Mouse (Mus musculus) liver, postnatal 0 days (tissue): ENCODE results near the gene Inca1. TPM values are rescaled to one million over a fixed set of nuclear protein-coding genes. Genes with fewer than 3 reads are reported as not detected.

Experiments
- ATAC-seq: fragments of 200-750 bp; cut with Nextera tagmentation; 2 replicates; pipeline ENCODE4 v1.8.0; 2017; ENCODE audit warnings: mild to moderate bottlenecking, moderate library complexity
- DNase-seq: peaks from one replicate; pipeline ENCODE4 v3.0.0-alpha.2; 2016
- H3K27ac ChIP-seq: fragments of 300-500 bp; sonication (generic); 2 replicates; pipeline ENCODE4 v1.5.1; 2014; ENCODE audit warnings: antibody characterized with exemption, moderate library complexity, mild to moderate bottlenecking, low read depth
- H3K27me3 ChIP-seq: fragments of 300-500 bp; sonication (generic); 2 replicates; pipeline ENCODE4 v1.6.1; 2014; ENCODE audit warnings: low read length, control low read depth, mixed read lengths; ENCODE audit not compliant: insufficient read depth
- H3K36me3 ChIP-seq: fragments of 300-500 bp; sonication (generic); replicated peaks from 2 replicates; pipeline ENCODE4 v1.6.1; 2014; ENCODE audit warnings: mild to moderate bottlenecking, control low read depth, low read length, moderate library complexity, mixed read lengths; ENCODE audit not compliant: insufficient read depth
- H3K4me1 ChIP-seq: fragments of 300-500 bp; sonication (generic); 2 replicates; pipeline ENCODE4 v1.6.1; 2014; ENCODE audit warnings: antibody characterized with exemption, mild to moderate bottlenecking, control low read depth; ENCODE audit not compliant: insufficient read depth
- H3K4me2 ChIP-seq: fragments of 300-500 bp; sonication (generic); 2 replicates; pipeline ENCODE4 v1.6.1; 2014; ENCODE audit warnings: low read depth, mild to moderate bottlenecking, low read length, moderate library complexity, mixed read lengths
- H3K4me3 ChIP-seq: fragments of 300-500 bp; sonication (generic); 2 replicates; pipeline ENCODE4 v1.5.1; 2014; ENCODE audit warnings: low read depth, low read length
- H3K9ac ChIP-seq: fragments of 300-500 bp; sonication (generic); replicated peaks from 2 replicates; pipeline ENCODE4 v1.6.1; 2014; ENCODE audit warnings: mild to moderate bottlenecking, moderate library complexity
- H3K9me3 ChIP-seq: fragments of 300-500 bp; sonication (generic); 2 replicates; pipeline ENCODE4 v1.6.1; 2016; ENCODE audit warnings: mild to moderate bottlenecking, control low read depth, low read length, mixed read lengths
- CTCF ChIP-seq: sonication (generic); IDR thresholded peaks from 2 replicates; pipeline ENCODE4 v1.5.1; 2016; ENCODE audit warnings: antibody characterized with exemption, low read depth
- EP300 ChIP-seq: IDR thresholded peaks from 2 replicates; pipeline ENCODE4 v1.6.1; 2016; ENCODE audit warnings: antibody characterized with exemption, low read depth, mild to moderate bottlenecking
- WGBS: fragments of 180-500 bp; shearing (Covaris S2); extraction: QIAGEN DNeasy Blood & Tissue Kit; methylation state at CpG from one replicate; pipeline ENCODE4 v1.1.7; 2014; ENCODE audit not compliant: insufficient replicate concordance; 5-methylcytosine and 5-hydroxymethylcytosine counted together
- polyA plus RNA-seq: library from polyadenylated mRNA; unstranded; fragments of >200 nt; fragmentation: Nextera tagmentation; extraction: Ambion mirVana; gene quantifications from 2 replicates; pipeline ENCODE4 v1.2.1, GENCODE M21; 2015

The Inca1 gene
- polyA plus RNA-seq, 1 experiment from 2014 or later, result 8.3 TPM

DNA sequence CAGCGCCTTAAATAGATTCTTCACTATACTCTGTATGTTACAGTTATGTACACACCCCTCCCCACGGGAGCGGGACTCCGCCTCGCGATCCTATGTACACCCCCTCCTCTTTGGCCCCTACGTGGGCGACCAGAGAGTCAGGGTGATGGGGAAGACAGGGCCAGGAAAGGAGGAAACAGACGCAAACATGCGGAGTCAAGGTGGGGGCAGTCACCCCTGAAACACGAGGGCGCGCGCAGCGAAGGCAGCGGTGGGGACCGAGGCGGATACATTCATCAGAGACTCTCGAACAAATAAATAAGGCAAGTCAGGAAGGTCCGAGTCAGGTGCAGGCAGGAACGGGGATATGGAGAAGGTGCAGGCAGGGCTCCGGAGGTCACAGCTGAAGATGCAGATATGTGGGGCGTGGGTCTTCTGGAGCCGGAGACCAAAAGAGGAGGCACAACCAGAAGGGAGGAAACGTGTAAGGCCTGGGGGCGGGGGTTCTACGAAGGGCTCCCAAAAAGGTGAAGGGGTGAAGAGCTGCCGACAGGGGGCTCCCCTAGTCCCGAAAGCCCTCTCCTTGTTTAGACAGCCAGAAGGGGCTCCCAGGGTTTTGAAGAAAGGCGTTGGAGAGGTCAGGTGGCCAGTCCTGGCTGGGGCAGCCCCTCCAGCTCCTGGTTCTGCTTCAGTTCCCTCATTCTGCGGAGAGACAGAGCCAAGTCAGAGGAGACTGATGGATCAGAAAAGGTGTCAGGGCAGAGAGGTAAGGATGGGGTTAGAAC lies 30.2 kb downstream of the Inca1 start:
- no peaks in the 10 kb centered on the region for H3K9me3 ChIP-seq
- DNase-seq, result peak; percentile 83
- 1% methylated on average over 31 of the region's 31 CpGs for WGBS
- peak overlapping the region; percentile 69 for H3K4me3 ChIP-seq
- H3K4me1 ChIP-seq, result peaks cover 24% of the 10 kb centered on the region
- no peak for ATAC-seq
- TF ChIP-seq CTCF (peak; percentile 64), EP300 (no peak)
- peak overlapping the region; percentile 98 for H3K4me2 ChIP-seq
- H3K27ac ChIP-seq, result peak overlapping the region; percentile 96
- peak overlapping the region; percentile 73 for H3K9ac ChIP-seq
- no peaks in the 10 kb centered on the region for H3K27me3 ChIP-seq
- H3K36me3 ChIP-seq, result peaks cover 20% of the 10 kb centered on the region

GRCm38 (mm10) chr11:70668771-70669505 lies 31.0 kb downstream of the Inca1 start, which contains the start of gene Spag7:
Spag7 (minus strand) TSS chr11:70669416.
- no peaks in the 10 kb centered on the region for H3K9me3 ChIP-seq
- TF ChIP-seq EP300, result peak; percentile 39; the same call in 1 of the 2 replicates
- TF ChIP-seq CTCF, result no peak
- H3K4me3 ChIP-seq, result peak within 1 kb of the TSS; percentile 69
- peak; percentile 93 for DNase-seq
- peaks cover 27% of the 10 kb centered on the region for H3K36me3 ChIP-seq
- peaks cover 24% of the 10 kb centered on the region for H3K4me1 ChIP-seq
- WGBS, result 1% methylated on average over 44 of the region's 44 CpGs
- H3K27me3 ChIP-seq, result no peaks in the 10 kb centered on the region
- peak within 1 kb of the TSS; percentile 98 for H3K4me2 ChIP-seq
- ATAC-seq, result peak; percentile 92
- peak within 1 kb of the TSS; percentile 73 for H3K9ac ChIP-seq
- peak within 1 kb of the TSS; percentile 96 for H3K27ac ChIP-seq

DNA sequence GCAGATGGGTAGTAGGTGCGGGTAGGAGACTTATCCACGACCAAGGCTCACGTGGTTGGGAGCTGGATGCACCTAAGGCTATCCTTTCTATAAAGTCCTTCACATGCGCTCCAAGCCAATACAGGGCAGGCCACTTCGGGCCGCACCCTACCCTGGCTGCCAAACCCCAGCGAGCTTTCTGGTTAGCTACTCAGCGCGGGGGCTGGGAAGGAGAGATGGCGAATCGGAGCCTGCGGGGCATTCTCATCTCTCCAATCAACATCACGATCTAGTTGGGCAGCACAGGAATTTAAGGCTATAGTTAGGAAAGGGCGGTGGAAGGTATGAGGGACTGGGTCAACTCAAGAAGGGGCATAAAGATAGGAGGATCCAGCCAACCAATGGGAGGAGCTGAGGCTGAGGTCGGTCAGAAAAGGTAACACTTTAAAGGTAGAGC lies 31.6 kb downstream of the Inca1 start:
- Histone ChIP-seq H3K27me3 (no peaks in the 10 kb centered on the region), H3K27ac (peak overlapping the region; percentile 82), H3K4me3 (peak overlapping the region; percentile 69), H3K9me3 (no peaks in the 10 kb centered on the region), H3K4me2 (peak overlapping the region; percentile 98), H3K9ac (peak overlapping the region; percentile 41), H3K4me1 (peaks cover 24% of the 10 kb centered on the region), H3K36me3 (peaks cover 28% of the 10 kb centered on the region)
- TF ChIP-seq CTCF (no peak), EP300 (no peak)
- 1% methylated on average over 15 of the region's 15 CpGs for WGBS
- DNase-seq (peak; percentile 77), ATAC-seq (peak; percentile 57)

DNA sequence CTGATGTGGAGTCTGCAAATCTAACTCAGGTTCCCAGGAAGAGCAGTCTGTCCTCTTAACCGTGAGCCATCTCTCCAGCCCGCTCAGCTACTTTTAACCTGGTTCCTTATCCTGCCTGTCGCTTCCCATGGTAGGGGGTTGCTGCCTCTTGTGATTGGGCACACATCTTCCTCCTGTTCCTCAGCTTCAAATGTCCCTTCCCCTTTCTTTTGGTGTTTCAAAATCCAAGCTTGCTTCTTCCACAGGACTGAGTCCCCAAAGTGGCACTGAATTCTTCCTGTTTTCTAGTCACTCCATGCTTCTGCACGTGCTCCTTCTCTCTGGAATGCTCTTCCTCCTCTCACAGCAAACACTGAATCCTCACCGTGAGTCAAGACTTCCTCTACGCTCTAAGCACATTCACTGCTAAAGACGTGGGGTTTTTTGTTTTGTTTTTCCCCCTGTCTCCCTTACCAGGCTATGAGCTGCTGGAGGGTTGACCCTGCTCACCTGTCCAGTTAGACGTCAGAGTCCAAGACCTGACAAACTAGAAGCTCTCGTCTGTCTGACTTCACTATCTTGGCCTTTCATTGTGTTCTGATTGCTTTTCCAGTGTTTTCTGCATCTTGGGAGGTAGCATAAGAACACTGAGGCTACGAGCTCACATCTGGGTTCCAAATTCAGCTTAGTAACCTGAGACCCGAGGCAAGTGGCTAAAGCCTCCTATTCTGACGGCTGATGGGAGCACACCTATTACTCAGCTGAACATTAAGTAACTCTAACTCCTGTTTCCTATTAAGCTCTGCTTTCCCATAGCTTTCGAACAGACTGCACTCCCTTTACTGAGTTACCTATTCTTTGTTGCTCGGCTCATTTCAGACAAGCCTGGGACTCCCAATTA lies 32.4 kb downstream of the Inca1 start:
- H3K36me3 ChIP-seq, result peaks cover 36% of the 10 kb centered on the region
- no peak for DNase-seq
- peak overlapping the region; percentile 98 for H3K4me2 ChIP-seq
- no peak for ATAC-seq
- peaks cover 24% of the 10 kb centered on the region for H3K4me1 ChIP-seq
- H3K9ac ChIP-seq, result peak overlapping the region; percentile 41
- no peaks in the 10 kb centered on the region for H3K27me3 ChIP-seq
- peak overlapping the region; percentile 82 for H3K27ac ChIP-seq
- peak overlapping the region; percentile 69 for H3K4me3 ChIP-seq
- H3K9me3 ChIP-seq, result no peaks in the 10 kb centered on the region
- TF ChIP-seq CTCF, result no peak
- no peak for TF ChIP-seq EP300
- WGBS, result 57% methylated on average over 14 of the region's 14 CpGs

GRCm38 (mm10) chr11:70666687-70667086 lies 33.3 kb downstream of the Inca1 start:
- Histone ChIP-seq H3K9ac (no peak overlapping the region), H3K4me3 (no peak overlapping the region), H3K27me3 (no peaks in the 10 kb centered on the region), H3K4me1 (peaks cover 24% of the 10 kb centered on the region), H3K36me3 (peaks cover 43% of the 10 kb centered on the region), H3K27ac (no peak overlapping the region), H3K4me2 (no peak overlapping the region), H3K9me3 (no peaks in the 10 kb centered on the region)
- ATAC-seq (no peak), DNase-seq (no peak)
- no peak for TF ChIP-seq CTCF
- TF ChIP-seq EP300, result no peak
- 89% methylated on average over 8 of the region's 8 CpGs for WGBS
